Mouse (Mus musculus): Measurements from ENCODE around the gene Slc17a5. TPM values are rescaled to one million over a fixed set of nuclear protein-coding genes. Genes with fewer than 3 reads are reported as not detected.
"Not testable (repeated sequence)": the region's sequence is repeated elsewhere in the genome, so short reads cannot be mapped to it uniquely, and the experiment has no call there.

Slc17a5 gene
- polyA plus RNA-seq, 1 experiment from 2014 or later, result 10.2 TPM

DNA sequence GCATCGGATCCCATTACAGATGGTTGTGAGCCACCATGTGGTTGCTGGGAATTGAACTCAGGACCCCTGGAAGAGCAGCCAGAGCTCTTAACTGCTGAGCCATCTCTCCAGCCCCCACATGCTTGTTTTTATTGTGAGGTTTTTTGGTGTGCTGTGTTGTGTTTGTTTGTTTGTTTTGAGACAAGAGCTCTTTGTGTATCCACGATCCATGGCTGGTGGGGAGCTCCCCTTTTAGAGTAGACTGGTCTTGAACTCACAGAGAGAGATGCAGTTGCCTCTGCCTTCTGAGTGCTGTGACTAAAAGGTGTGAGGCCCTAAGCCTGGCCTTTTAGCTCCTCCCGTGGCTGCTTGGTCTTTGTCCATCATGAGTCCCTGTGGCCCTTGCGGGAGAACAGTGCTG is 83.7 kb downstream of the Slc17a5 start:
- 55% methylated on average over 4 of the region's 4 CpGs for WGBS
- DNase-seq (ENCODE audit: low spot score), result no peak
- ATAC-seq, result no peak
- no peak overlapping the region for H3K4me3 ChIP-seq (ENCODE audit: low read depth, low read length)
- H3K9ac ChIP-seq (ENCODE audit: low read length), result no peak overlapping the region
- H3K4me2 ChIP-seq (ENCODE audit: low read length), result peak overlapping the region; percentile 35
- H3K27me3 ChIP-seq (replicated peaks; ENCODE audit: control insufficient read depth, insufficient read depth, low read length), result no peaks in the 10 kb centered on the region
- H3K36me3 ChIP-seq (ENCODE audit: control insufficient read depth, insufficient read depth, low read length), result no peaks in the 10 kb centered on the region
- no peaks in the 10 kb centered on the region for H3K9me3 ChIP-seq (replicated peaks; ENCODE audit: control insufficient read depth, low read length)
- peak overlapping the region; percentile 94 for H3K27ac ChIP-seq (ENCODE audit: low read depth, low read length)
- peaks cover 22% of the 10 kb centered on the region for H3K4me1 ChIP-seq (ENCODE audit: control insufficient read depth, insufficient read depth, low read length)

DNA sequence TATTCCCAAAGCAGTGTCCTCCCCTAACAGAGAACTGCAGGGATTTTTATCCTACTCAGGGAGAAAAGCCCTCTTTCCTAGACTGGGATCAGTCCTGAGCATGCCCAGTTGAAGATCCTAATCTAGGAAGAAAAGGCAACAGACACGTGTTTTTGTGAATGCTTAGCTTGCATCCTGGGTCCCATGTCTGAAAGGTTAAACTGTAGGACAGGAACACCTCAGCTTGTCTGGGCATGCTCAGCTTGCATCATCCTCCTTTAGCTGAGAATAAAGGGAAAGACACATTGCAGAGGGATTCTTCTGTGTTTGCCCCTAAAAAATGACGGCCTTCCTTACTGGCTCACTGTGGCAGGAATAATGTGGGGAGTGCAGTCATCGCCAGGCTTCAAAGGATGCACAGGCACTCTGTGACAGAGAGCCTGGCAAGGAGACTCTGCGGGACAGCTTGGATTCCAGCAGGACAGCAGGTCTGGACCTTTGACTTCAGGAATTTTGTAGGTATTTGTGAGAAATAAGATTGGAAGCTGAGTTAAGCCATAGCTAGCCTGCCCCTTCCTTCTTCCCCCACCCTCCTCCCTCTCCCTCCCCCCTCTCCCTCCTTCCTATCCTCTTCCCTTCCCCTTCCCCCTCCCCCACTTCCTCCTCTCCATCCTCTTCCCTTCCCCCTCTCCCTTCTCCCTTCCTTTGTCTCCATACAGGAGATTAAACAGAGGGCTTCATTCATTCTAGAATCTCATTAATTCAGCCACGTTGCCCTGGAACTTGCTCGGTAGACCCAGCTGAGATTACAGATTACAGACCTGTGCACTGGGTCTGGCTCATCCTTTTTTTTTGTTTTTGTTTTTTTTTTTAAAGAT is 84.4 kb downstream of the Slc17a5 start:
- Histone ChIP-seq H3K4me1 (ENCODE audit: control insufficient read depth, insufficient read depth, low read length) (peaks cover 22% of the 10 kb centered on the region), H3K4me3 (ENCODE audit: low read depth, low read length) (no peak overlapping the region), H3K9ac (ENCODE audit: low read length) (peak overlapping the region; percentile 54), H3K36me3 (ENCODE audit: control insufficient read depth, insufficient read depth, low read length) (no peaks in the 10 kb centered on the region), H3K9me3 (replicated peaks; ENCODE audit: control insufficient read depth, low read length) (no peaks in the 10 kb centered on the region), H3K27ac (ENCODE audit: low read depth, low read length) (peak overlapping the region; percentile 94), H3K4me2 (ENCODE audit: low read length) (peak overlapping the region; percentile 35), H3K27me3 (replicated peaks; ENCODE audit: control insufficient read depth, insufficient read depth, low read length) (no peaks in the 10 kb centered on the region)
- peak; percentile 89 for DNase-seq (ENCODE audit: low spot score)
- WGBS, result 1% methylated on average over 6 of the region's 6 CpGs
- peak; percentile 74 for ATAC-seq

DNA sequence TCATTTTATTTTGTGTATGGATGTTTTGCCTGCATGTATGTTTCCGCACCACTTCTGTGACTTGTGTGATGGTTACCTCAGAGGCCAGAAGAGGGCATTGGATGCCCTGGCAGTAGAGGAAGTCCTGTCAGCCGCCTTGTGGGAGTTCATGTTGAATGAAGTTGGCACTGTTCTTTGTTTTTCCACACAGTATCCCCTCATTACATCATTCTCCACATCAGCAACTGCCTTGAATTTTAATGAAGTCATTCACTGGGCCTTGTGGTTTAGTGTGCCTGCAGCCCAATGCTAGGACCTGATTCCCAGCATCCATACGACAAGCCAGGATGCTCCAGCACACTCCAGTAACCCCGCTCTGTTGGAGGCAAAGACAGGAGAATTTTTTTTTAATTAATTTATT is 86.6 kb downstream of the Slc17a5 start:
- ATAC-seq (peak; percentile 62), DNase-seq (ENCODE audit: low spot score) (peak; percentile 83)
- WGBS, result 23% methylated on average over 4 of the region's 4 CpGs
- Histone ChIP-seq H3K36me3 (ENCODE audit: control insufficient read depth, insufficient read depth, low read length) (no peaks in the 10 kb centered on the region), H3K9ac (ENCODE audit: low read length) (no peak overlapping the region), H3K4me3 (ENCODE audit: low read depth, low read length) (no peak overlapping the region), H3K4me1 (ENCODE audit: control insufficient read depth, insufficient read depth, low read length) (peaks cover 22% of the 10 kb centered on the region), H3K27ac (ENCODE audit: low read depth, low read length) (no peak overlapping the region), H3K4me2 (ENCODE audit: low read length) (no peak overlapping the region), H3K9me3 (replicated peaks; ENCODE audit: control insufficient read depth, low read length) (no peaks in the 10 kb centered on the region), H3K27me3 (replicated peaks; ENCODE audit: control insufficient read depth, insufficient read depth, low read length) (no peaks in the 10 kb centered on the region)

DNA sequence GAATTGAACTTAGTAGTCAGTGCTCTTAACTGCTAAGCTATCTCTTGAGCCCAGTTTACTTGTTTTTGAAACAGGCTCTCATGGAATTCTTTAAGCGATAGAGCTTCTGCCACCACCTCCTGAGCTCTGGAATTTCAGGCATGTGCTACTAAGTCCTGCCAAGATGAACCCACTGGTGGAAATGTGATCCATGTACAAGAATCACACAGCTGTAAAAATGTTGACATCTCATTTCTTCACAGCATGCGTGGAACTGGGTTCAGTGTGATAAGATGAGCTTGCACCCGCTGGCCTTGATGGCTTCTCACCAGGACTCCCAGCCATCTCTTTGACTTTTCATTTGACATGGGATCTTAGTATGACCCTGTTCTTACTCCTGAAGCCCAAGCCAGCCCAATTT is 87.5 kb downstream of the Slc17a5 start:
- H3K4me2 ChIP-seq (ENCODE audit: low read length), result no peak overlapping the region
- no peak for DNase-seq (ENCODE audit: low spot score)
- H3K27ac ChIP-seq (ENCODE audit: low read depth, low read length), result no peak overlapping the region
- peaks cover 22% of the 10 kb centered on the region for H3K4me1 ChIP-seq (ENCODE audit: control insufficient read depth, insufficient read depth, low read length)
- no peak overlapping the region for H3K9ac ChIP-seq (ENCODE audit: low read length)
- H3K36me3 ChIP-seq (ENCODE audit: control insufficient read depth, insufficient read depth, low read length), result no peaks in the 10 kb centered on the region
- H3K27me3 ChIP-seq (replicated peaks; ENCODE audit: control insufficient read depth, insufficient read depth, low read length), result no peaks in the 10 kb centered on the region
- no peaks in the 10 kb centered on the region for H3K9me3 ChIP-seq (replicated peaks; ENCODE audit: control insufficient read depth, low read length)
- ATAC-seq, result no peak
- WGBS, result 83% methylated on average over 3 of the region's 3 CpGs
- H3K4me3 ChIP-seq (ENCODE audit: low read depth, low read length), result no peak overlapping the region

DNA sequence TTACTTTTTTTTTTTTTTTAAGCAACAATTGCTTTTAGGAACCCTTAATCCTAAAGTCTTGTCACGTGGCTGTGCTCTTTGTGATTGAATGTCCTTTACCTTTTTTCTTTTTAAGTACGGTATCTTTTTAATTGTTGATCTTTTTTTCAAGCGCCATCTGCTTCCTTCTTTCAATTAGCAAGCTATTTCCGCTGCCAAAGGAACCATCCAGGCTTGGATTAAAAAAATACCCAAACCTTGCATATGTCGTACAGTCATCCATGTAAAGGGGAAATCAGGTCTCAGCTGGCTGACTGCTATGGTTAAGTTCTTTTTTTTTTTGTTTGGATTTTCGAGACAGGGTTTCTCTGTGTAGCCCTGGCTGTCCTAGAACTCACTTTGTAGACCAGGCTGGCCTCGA is 94.7 kb downstream of the Slc17a5 start:
- no peak overlapping the region for H3K27ac ChIP-seq (ENCODE audit: low read depth, low read length)
- peak; percentile 61 for DNase-seq (ENCODE audit: low spot score)
- ATAC-seq, result no peak

DNA sequence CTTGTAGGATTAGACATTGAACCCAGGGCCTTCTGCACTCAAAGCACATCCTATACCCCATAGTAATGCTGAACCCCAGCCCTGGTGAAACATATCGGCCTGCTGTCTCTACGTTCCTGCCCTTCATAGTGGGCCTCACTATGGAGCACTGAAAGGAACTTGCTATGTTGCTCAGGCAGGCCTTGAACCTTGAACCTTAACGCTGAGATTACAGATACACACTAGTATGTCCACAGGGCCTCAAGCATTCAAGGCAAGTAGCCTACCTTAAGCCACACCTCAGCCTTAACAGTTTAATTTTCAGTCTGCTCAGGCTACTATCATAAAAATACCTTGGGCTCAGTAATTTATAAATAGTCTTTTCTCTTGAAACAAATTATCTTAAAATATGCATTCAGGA is 95.6 kb downstream of the Slc17a5 start:
- 89% methylated on average over 3 of the region's 3 CpGs for WGBS
- Histone ChIP-seq H3K36me3 (ENCODE audit: control insufficient read depth, insufficient read depth, low read length) (no peaks in the 10 kb centered on the region), H3K4me1 (ENCODE audit: control insufficient read depth, insufficient read depth, low read length) (peaks cover 4% of the 10 kb centered on the region; the same call in 1 of the 2 replicates), H3K27ac (ENCODE audit: low read depth, low read length) (no peak overlapping the region), H3K4me2 (ENCODE audit: low read length) (no peak overlapping the region), H3K9ac (ENCODE audit: low read length) (no peak overlapping the region), H3K4me3 (ENCODE audit: low read depth, low read length) (no peak overlapping the region), H3K27me3 (replicated peaks; ENCODE audit: control insufficient read depth, insufficient read depth, low read length) (no peaks in the 10 kb centered on the region), H3K9me3 (replicated peaks; ENCODE audit: control insufficient read depth, low read length) (no peaks in the 10 kb centered on the region)
- no peak for ATAC-seq
- DNase-seq (ENCODE audit: low spot score), result no peak

More for the DNA sequence above, 94.7 kb downstream of the Slc17a5 start:
- Histone ChIP-seq H3K36me3 (ENCODE audit: control insufficient read depth, insufficient read depth, low read length) (no peaks in the 10 kb centered on the region), H3K27me3 (replicated peaks; ENCODE audit: control insufficient read depth, insufficient read depth, low read length) (no peaks in the 10 kb centered on the region), H3K9me3 (replicated peaks; ENCODE audit: control insufficient read depth, low read length) (no peaks in the 10 kb centered on the region), H3K4me3 (ENCODE audit: low read depth, low read length) (no peak overlapping the region), H3K4me1 (ENCODE audit: control insufficient read depth, insufficient read depth, low read length) (peaks cover 4% of the 10 kb centered on the region; the same call in 1 of the 2 replicates), H3K4me2 (ENCODE audit: low read length) (no peak overlapping the region), H3K9ac (ENCODE audit: low read length) (no peak overlapping the region)
- 66% methylated on average over 7 of the region's 7 CpGs for WGBS

DNA sequence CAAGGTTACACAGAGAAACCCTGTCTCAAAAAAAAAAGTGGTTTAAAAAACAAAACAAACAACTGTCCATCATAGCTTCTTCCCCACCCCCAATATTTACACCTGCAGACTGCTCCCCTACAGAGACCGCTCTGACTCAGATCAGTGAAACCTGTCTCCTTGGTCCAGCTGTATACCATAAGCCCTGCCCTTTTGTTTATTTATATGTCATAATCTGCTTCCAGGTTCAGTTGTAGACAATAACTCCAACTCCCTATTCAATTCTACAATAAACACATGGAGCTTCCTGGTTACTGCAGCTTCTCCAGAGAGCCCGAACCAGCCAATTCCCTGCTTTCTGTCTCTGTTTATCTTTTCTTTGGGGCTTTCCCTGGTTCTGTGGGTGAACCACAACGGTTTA is 96.7 kb downstream of the Slc17a5 start:
- 87% methylated on average over 3 of the region's 3 CpGs for WGBS
- no peak for ATAC-seq
- no peak overlapping the region for H3K4me3 ChIP-seq (ENCODE audit: low read depth, low read length)

DNA sequence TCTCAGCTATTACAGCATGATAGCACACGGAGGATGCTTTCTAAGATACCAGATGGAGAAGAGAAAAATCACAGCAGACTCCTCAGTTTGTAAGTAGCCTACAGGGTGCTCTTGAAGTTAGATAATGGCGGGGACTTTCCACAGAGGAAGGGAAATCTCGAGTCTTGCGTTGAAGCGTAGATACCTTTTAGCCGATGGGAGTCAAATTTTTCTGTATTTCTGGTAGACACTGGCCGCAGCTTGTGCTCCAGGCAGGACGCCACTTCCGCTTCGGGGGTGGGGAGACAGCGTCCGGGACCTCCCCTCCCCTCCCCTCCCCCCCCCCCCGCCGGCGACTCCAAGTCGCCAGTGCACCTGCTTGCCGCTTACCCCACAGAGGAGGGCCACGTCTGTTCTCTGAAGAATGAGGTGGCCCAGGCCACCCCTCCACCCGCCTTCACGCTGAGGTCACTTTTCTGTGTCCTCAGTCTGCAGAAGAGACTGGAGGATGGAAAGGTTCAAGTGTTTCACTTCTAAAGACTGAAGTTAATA is 98.9 kb downstream of the Slc17a5 start, which contains the start of gene Eef1a1:
Gene Eef1a1, minus strand, starts transcription at position 262 of the 531 bp plus-strand sequence.
- WGBS, result 2% methylated on average over 15 of the region's 20 CpGs

More for the DNA sequence above, 96.7 kb downstream of the Slc17a5 start:
- Histone ChIP-seq H3K4me1 (ENCODE audit: control insufficient read depth, insufficient read depth, low read length) (peaks cover 4% of the 10 kb centered on the region; the same call in 1 of the 2 replicates), H3K27ac (ENCODE audit: low read depth, low read length) (no peak overlapping the region), H3K27me3 (replicated peaks; ENCODE audit: control insufficient read depth, insufficient read depth, low read length) (no peaks in the 10 kb centered on the region), H3K9me3 (replicated peaks; ENCODE audit: control insufficient read depth, low read length) (no peaks in the 10 kb centered on the region), H3K9ac (ENCODE audit: low read length) (no peak overlapping the region), H3K4me2 (ENCODE audit: low read length) (no peak overlapping the region), H3K36me3 (ENCODE audit: control insufficient read depth, insufficient read depth, low read length) (no peaks in the 10 kb centered on the region)
- no peak for DNase-seq (ENCODE audit: low spot score)

DNA sequence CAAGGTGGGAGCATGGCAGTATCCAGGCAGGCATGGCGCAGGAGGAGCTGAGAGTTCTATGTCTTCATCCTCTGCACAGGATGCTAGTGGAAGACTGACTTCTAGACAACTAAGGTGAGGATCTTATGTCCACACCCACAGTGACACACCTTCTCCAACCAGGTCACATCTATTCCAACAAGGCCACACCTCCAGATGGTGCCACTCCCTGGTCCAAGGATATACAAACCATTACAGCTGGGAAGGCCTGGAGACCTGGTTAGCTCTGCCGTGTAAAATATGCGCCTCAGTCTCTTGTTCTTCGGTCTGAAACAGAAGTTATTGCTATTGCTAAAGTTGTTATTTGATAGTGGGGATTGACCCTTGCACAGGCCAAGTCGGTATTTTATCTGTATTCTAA is 99.8 kb downstream of the Slc17a5 start:
- ATAC-seq; H3K4me3 ChIP-seq (ENCODE audit: low read depth, low read length); H3K9me3 ChIP-seq (replicated peaks; ENCODE audit: control insufficient read depth, low read length); H3K4me1 ChIP-seq (ENCODE audit: control insufficient read depth, insufficient read depth, low read length); H3K27me3 ChIP-seq (replicated peaks; ENCODE audit: control insufficient read depth, insufficient read depth, low read length); H3K36me3 ChIP-seq (ENCODE audit: control insufficient read depth, insufficient read depth, low read length); H3K27ac ChIP-seq (ENCODE audit: low read depth, low read length); H3K4me2 ChIP-seq (ENCODE audit: low read length); H3K9ac ChIP-seq (ENCODE audit: low read length); DNase-seq (ENCODE audit: low spot score): not testable (repeated sequence)
- 97% methylated on average over 5 of the region's 5 CpGs for WGBS

More for the DNA sequence above, 98.9 kb downstream of the Slc17a5 start, which contains the start of gene Eef1a1:
- H3K4me3 ChIP-seq (ENCODE audit: low read depth, low read length), result peak within 1 kb of the TSS; percentile 30
- peak within 1 kb of the TSS; percentile 52 for H3K9ac ChIP-seq (ENCODE audit: low read length)
- peak within 1 kb of the TSS; percentile 63 for H3K4me2 ChIP-seq (ENCODE audit: low read length)
- DNase-seq (ENCODE audit: low spot score) (peak; percentile 33), ATAC-seq (peak; percentile 68)
- H3K4me1 ChIP-seq (ENCODE audit: control insufficient read depth, insufficient read depth, low read length), result peaks cover 4% of the 10 kb centered on the region; the same call in 1 of the 2 replicates
- H3K36me3 ChIP-seq (ENCODE audit: control insufficient read depth, insufficient read depth, low read length), result no peaks in the 10 kb centered on the region
- H3K27ac ChIP-seq (ENCODE audit: low read depth, low read length), result peak within 1 kb of the TSS; percentile 16; the same call in 1 of the 2 replicates
- no peaks in the 10 kb centered on the region for H3K9me3 ChIP-seq (replicated peaks; ENCODE audit: control insufficient read depth, low read length)
- no peaks in the 10 kb centered on the region for H3K27me3 ChIP-seq (replicated peaks; ENCODE audit: control insufficient read depth, insufficient read depth, low read length)
